Mouse (Mus musculus): ENCODE results near the gene Rnf216.

- TF ChIP-seq POLR2A (IDR thresholded peaks at IDR 0.05; ENCODE audit: borderline replicate concordance, low read depth, low read length) (no peak), CTCF (IDR thresholded peaks at IDR 0.05; ENCODE audit: low read depth, low read length) (no peak)
Observed at GRCm38 (mm10) chr5:143069048-143069447, 43.7 kb downstream of the Rnf216 start.
